Mouse (Mus musculus): ENCODE data around the gene Mef2c.

GRCm38 (mm10) chr13:83573327-83573726 is 69.5 kb downstream of the Mef2c start:
- TF ChIP-seq POLR2A (IDR thresholded peaks at IDR 0.05; ENCODE audit: control insufficient read depth, low read depth, low read length) (no peak), CTCF (IDR thresholded peaks at IDR 0.05; ENCODE audit: control insufficient read depth, insufficient read depth, insufficient replicate concordance, low read depth, low read length) (no peak)

Data from testis, adult 2 months (tissue).